Mouse (Mus musculus) heart, embryonic 11.5 days (tissue): Measurements from ENCODE around the gene Gp1ba. TPM values are rescaled to one million over a fixed set of nuclear protein-coding genes. Genes with fewer than 3 reads are reported as not detected.
A peak's percentile ranks its signal among the peaks of the same experiment; 100 is the strongest.

ENCODE experiments used
- ATAC-seq: fragments of 200-750 bp; cut with Nextera tagmentation; replicated peaks from 2 replicates; pipeline ENCODE4 v1.8.0; 2017; ENCODE audit warnings: moderate library complexity; ENCODE audit not compliant: insufficient number of reproducible peaks, low FRiP score, low TSS enrichment
- H3K27ac ChIP-seq: fragments of 300-500 bp; sonication (generic); 2 replicates; pipeline ENCODE4 v1.5.1; 2014; ENCODE audit warnings: mild to moderate bottlenecking, low read depth, low read length
- H3K27me3 ChIP-seq: fragments of 300-500 bp; sonication (generic); 2 replicates; pipeline ENCODE4 v1.6.1; 2014; ENCODE audit warnings: mild to moderate bottlenecking, low read length, mixed read lengths; ENCODE audit not compliant: control insufficient read depth, insufficient read depth
- H3K36me3 ChIP-seq: fragments of 300-500 bp; sonication (generic); 2 replicates; pipeline ENCODE4 v1.6.1; 2014; ENCODE audit warnings: mild to moderate bottlenecking, low read length, moderate library complexity, mixed read lengths; ENCODE audit not compliant: control insufficient read depth, insufficient read depth
- H3K4me1 ChIP-seq: fragments of 300-500 bp; sonication (generic); 2 replicates; pipeline ENCODE4 v1.6.1; 2014; ENCODE audit warnings: low read length; ENCODE audit not compliant: control insufficient read depth, insufficient read depth
- H3K4me2 ChIP-seq: fragments of 300-500 bp; sonication (generic); 2 replicates; pipeline ENCODE4 v1.6.1; 2014; ENCODE audit warnings: mild to moderate bottlenecking, moderate library complexity
- H3K4me3 ChIP-seq: fragments of 300-500 bp; sonication (generic); 2 replicates; pipeline ENCODE4 v1.5.1; 2014; ENCODE audit warnings: low read depth, low read length
- H3K9ac ChIP-seq: fragments of 300-500 bp; sonication (generic); 2 replicates; pipeline ENCODE4 v1.6.1; 2014; ENCODE audit warnings: mild to moderate bottlenecking, low read depth, low read length, moderate library complexity
- H3K9me3 ChIP-seq: fragments of 300-500 bp; sonication (generic); replicated peaks from 2 replicates; pipeline ENCODE4 v1.6.1; 2016; ENCODE audit warnings: low read length; ENCODE audit not compliant: control insufficient read depth
- WGBS: fragments of 180-500 bp; shearing (Covaris S2); extraction: QIAGEN DNeasy Blood & Tissue Kit; methylation state at CpG from one replicate; pipeline ENCODE4 v1.1.7; 2014; ENCODE audit not compliant: insufficient replicate concordance; 5-methylcytosine and 5-hydroxymethylcytosine counted together
- polyA plus RNA-seq: library from polyadenylated mRNA; unstranded; fragments of >200 nt; fragmentation: Nextera tagmentation; extraction: Ambion mirVana; gene quantifications from 2 replicates; pipeline ENCODE4 v1.2.1, GENCODE M21; 2014

Gp1ba gene
- polyA plus RNA-seq, 1 experiment from 2014 or later, result 2.6 TPM

DNA sequence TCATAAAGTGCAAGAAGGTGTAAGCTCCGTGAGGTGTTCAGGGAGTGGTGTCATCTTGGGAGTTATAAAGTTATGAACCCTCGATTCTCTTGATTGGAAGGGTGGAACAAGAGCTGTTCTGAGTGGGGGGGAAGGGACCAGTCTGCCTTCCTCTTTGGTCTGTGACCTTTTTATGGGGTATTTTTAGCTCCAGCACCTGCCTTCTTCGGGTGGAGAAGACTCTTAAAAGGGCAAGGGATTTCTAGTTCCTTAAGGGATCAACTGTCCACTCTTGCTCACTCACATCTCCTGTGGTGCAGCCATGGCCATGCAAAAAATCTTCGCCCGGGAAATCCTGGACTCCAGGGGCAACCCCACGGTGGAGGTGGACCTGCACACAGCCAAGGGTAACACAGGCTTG lies 18.7 kb downstream of the Gp1ba start:
- Histone ChIP-seq H3K27ac (peak overlapping the region; percentile 99), H3K36me3 (peaks cover 8% of the 10 kb centered on the region), H3K9ac (peak overlapping the region; percentile 100), H3K4me2 (peak overlapping the region; percentile 82), H3K9me3 (no peaks in the 10 kb centered on the region), H3K27me3 (no peaks in the 10 kb centered on the region), H3K4me1 (peaks cover 30% of the 10 kb centered on the region), H3K4me3 (peak overlapping the region; percentile 100)
- 32% methylated on average over 6 of the region's 6 CpGs for WGBS
- no peak for ATAC-seq

DNA sequence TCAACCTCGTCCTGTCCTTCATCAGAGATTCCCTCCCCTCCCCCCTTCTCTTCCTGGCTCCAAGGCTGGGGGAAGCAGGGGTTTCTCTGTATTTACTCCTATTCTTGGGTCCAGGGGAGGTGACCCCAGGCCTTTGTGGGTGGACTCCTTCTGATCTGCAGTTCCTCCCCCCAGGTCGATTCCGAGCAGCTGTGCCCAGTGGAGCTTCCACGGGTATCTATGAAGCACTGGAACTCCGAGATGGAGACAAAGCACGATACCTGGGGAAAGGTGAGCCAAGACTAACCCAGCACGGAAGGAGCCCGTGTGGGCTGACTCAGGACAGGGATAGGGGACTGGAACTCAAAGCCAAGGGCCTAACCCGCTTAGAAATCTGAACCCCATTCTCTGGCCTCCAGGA lies 19.1 kb downstream of the Gp1ba start:
- no peak for ATAC-seq
- H3K4me3 ChIP-seq, result peak overlapping the region; percentile 100
- 51% methylated on average over 9 of the region's 9 CpGs for WGBS

DNA sequence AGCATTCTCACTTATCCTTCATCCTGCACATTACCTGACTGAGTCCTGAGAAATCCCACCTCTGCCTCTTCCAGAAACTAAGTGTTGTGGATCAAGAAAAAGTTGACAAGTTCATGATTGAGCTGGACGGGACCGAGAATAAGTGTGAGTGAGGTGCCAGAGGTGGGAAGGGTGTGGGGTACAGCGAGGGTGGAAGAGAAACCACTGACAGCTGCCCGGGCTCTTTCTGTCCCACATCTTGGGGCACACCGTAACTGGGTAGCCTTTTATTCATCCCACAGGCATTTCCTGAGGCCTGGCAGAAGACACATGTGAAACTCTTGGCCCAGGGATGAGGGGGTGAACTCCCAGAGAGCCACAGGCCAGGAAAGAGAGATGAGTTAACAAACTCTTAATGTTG lies 19.6 kb downstream of the Gp1ba start:
- Histone ChIP-seq H3K27me3 (no peaks in the 10 kb centered on the region), H3K9ac (no peak overlapping the region; the same call in 1 of the 2 replicates), H3K4me1 (peaks cover 27% of the 10 kb centered on the region), H3K36me3 (peaks cover 12% of the 10 kb centered on the region), H3K4me2 (peak overlapping the region; percentile 82), H3K27ac (no peak overlapping the region), H3K4me3 (peak overlapping the region; percentile 100; the same call in 1 of the 2 replicates), H3K9me3 (no peaks in the 10 kb centered on the region)
- ATAC-seq, result no peak
- WGBS, result 75% methylated on average over 5 of the region's 5 CpGs

More for the DNA sequence above, 19.1 kb downstream of the Gp1ba start:
- Histone ChIP-seq H3K9me3 (no peaks in the 10 kb centered on the region), H3K27ac (peak overlapping the region; percentile 99), H3K9ac (peak overlapping the region; percentile 62), H3K4me1 (peaks cover 27% of the 10 kb centered on the region), H3K27me3 (no peaks in the 10 kb centered on the region), H3K36me3 (peaks cover 9% of the 10 kb centered on the region), H3K4me2 (peak overlapping the region; percentile 82)

DNA sequence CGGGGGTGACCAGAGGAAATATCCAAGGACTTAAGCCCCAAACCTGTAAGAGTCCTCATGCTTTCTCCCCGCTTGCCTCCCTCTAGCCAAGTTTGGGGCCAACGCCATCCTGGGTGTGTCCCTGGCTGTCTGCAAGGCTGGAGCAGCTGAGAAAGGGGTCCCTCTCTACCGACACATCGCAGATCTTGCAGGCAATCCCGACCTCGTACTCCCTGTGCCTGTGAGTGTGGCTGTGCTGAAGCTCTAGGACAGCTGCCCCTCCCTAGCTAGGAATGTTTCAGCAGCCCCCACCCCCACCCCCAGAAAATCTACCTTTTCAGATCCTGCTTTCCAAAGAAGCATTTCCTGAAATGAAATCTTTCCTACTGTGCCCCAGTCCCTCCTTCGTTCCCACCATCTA lies 20.0 kb downstream of the Gp1ba start:
- H3K4me2 ChIP-seq, result peak overlapping the region; percentile 82; the same call in 1 of the 2 replicates
- H3K36me3 ChIP-seq, result peaks cover 15% of the 10 kb centered on the region
- no peak overlapping the region for H3K4me3 ChIP-seq
- H3K9ac ChIP-seq, result no peak overlapping the region
- H3K27me3 ChIP-seq, result no peaks in the 10 kb centered on the region
- no peak overlapping the region for H3K27ac ChIP-seq
- ATAC-seq, result no peak
- 59% methylated on average over 8 of the region's 8 CpGs for WGBS
- H3K9me3 ChIP-seq, result no peaks in the 10 kb centered on the region
- H3K4me1 ChIP-seq, result peaks cover 27% of the 10 kb centered on the region

DNA sequence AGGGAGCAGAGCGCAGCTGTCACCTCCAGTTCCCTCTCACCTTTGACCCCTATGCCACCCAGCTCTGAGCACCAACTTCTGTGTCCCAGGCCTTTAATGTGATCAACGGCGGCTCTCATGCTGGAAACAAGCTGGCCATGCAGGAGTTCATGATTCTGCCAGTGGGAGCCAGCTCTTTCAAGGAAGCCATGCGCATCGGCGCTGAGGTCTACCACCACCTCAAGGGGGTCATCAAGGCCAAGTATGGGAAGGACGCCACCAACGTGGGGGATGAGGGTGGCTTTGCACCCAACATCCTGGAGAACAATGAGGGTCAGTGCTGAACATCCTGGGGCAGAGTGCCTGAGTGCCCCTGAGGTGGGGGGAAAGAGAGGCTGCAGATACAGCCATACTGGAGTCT lies 21.6 kb downstream of the Gp1ba start:
- Histone ChIP-seq H3K4me3 (no peak overlapping the region), H3K27me3 (no peaks in the 10 kb centered on the region), H3K9me3 (no peaks in the 10 kb centered on the region), H3K4me2 (no peak overlapping the region), H3K27ac (no peak overlapping the region), H3K4me1 (peaks cover 27% of the 10 kb centered on the region), H3K9ac (no peak overlapping the region), H3K36me3 (peaks cover 28% of the 10 kb centered on the region)
- WGBS, result 85% methylated on average over 8 of the region's 8 CpGs
- no peak for ATAC-seq

DNA sequence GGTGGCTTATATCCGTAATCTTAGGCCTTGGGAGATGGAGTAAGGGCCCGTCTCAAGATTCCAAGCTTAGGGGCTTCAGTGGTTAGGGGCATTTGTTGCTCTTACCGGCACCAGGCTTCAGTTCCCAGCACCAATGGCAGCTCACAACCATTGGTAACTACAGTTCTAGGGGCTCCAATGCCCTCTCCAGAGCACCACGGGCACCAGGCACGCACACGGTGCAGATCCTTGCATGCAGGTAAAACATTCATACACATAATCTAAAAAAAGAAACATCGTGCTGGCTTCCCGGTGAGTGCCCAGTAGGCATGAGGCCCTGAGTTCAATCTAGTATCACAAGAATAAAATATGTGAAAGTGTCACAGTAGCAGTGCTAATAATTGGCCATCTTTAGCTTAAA lies 24.2 kb downstream of the Gp1ba start:
- no peak overlapping the region for H3K27ac ChIP-seq

DNA sequence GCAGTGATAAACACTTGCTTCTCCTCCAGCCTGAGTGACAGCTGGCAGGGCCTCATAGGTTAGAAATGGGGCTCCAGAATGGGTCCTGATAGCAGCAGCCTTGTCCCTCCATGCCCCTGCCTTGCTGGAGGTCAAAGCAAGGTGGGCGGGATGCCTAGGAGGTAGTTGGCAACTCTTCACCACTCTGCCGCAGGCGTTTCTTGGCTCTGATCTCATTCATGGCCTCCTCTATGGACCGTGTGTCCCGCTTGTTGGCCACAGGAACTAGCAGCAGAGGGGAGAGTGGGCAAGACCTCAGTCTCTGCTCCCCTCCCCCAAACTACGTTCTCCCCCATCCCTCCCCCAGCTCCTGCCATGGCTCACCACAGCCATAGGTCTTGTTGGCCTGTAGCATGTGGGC lies 25.0 kb downstream of the Gp1ba start:
- no peaks in the 10 kb centered on the region for H3K27me3 ChIP-seq
- H3K4me3 ChIP-seq, result no peak overlapping the region
- H3K4me2 ChIP-seq, result no peak overlapping the region
- no peak overlapping the region for H3K9ac ChIP-seq
- H3K36me3 ChIP-seq, result peaks cover 32% of the 10 kb centered on the region
- no peak overlapping the region for H3K27ac ChIP-seq
- peaks cover 7% of the 10 kb centered on the region for H3K4me1 ChIP-seq
- ATAC-seq, result no peak
- WGBS, result 86% methylated on average over 6 of the region's 6 CpGs
- no peaks in the 10 kb centered on the region for H3K9me3 ChIP-seq

More for the DNA sequence above, 24.2 kb downstream of the Gp1ba start:
- no peak overlapping the region for H3K9ac ChIP-seq
- WGBS, result 87% methylated on average over 8 of the region's 8 CpGs
- H3K27me3 ChIP-seq, result no peaks in the 10 kb centered on the region
- H3K4me1 ChIP-seq, result peaks cover 15% of the 10 kb centered on the region
- H3K9me3 ChIP-seq, result no peaks in the 10 kb centered on the region
- no peak overlapping the region for H3K4me2 ChIP-seq
- no peak for ATAC-seq
- peaks cover 32% of the 10 kb centered on the region for H3K36me3 ChIP-seq
- H3K4me3 ChIP-seq, result no peak overlapping the region

DNA sequence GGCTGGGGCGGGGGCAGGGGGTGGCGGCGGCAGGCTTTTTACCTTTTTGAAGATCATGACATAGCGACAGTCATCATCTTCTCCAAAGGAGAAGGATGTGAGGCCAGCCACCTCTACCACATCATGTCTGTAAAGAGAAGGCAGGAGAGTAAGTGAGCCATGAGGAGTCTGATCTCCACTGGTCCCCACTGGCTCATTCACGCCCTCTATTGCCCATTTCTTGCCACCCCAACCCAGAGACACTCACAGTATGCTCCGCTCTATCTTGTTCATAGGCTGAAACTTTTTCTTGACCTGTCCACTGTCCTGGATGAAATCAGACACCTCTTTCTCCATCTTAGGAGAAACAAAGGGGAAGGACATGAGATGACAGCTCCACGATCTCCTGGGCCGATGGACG lies 25.8 kb downstream of the Gp1ba start:
- H3K4me1 ChIP-seq, result peaks cover 6% of the 10 kb centered on the region; the same call in 1 of the 2 replicates
- no peak for ATAC-seq
- no peaks in the 10 kb centered on the region for H3K9me3 ChIP-seq
- H3K9ac ChIP-seq, result no peak overlapping the region
- peaks cover 32% of the 10 kb centered on the region for H3K36me3 ChIP-seq
- no peak overlapping the region for H3K27ac ChIP-seq
- H3K27me3 ChIP-seq, result no peaks in the 10 kb centered on the region
- H3K4me2 ChIP-seq, result no peak overlapping the region
- no peak overlapping the region for H3K4me3 ChIP-seq
- WGBS, result 84% methylated on average over 9 of the region's 9 CpGs

DNA sequence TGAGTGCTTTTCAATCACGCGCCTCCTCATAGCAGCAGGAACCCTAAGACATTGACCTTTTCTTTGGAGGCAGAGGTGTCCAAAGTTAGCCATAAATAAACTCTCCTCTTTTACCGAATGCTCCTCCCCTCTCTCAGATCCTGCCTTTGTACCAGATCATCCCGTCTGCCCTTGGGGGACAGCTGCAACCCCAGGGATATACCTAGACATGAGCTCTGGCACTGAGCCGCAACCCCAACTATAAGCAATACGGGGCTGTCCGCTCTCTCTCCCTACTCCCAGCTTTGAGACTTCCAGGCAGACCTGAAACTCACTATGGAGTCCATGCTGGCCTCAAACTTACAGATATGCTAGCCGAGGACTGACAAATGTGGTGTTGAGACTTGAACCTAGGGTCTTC lies 27.8 kb downstream of the Gp1ba start:
- Histone ChIP-seq H3K9me3 (no peaks in the 10 kb centered on the region), H3K4me2 (no peak overlapping the region), H3K4me1 (peaks cover 13% of the 10 kb centered on the region), H3K27me3 (no peaks in the 10 kb centered on the region), H3K27ac (no peak overlapping the region), H3K4me3 (no peak overlapping the region), H3K9ac (peak overlapping the region; percentile 10; the same call in 1 of the 2 replicates), H3K36me3 (peaks cover 29% of the 10 kb centered on the region)
- ATAC-seq, result no peak
- WGBS, result 92% methylated on average over 8 of the region's 8 CpGs
